Mouse (Mus musculus): ENCODE data around the gene Cox4i1.

GRCm38 (mm10) chr8:120671775-120672174, 3.8 kb downstream of the Cox4i1 start:
- TF ChIP-seq POLR2A (IDR thresholded peaks at IDR 0.05; ENCODE audit: low read depth, low read length), result no peak
- TF ChIP-seq CTCF (conservative IDR thresholded peaks at IDR 0.05; ENCODE audit: insufficient read depth, insufficient read length, low read depth, low read length), result no peak

Data from kidney, adult 2 months (tissue).